Comparison of ENCODE assay signal across 8 mouse cellular contexts in genomic region chr14:118774507-118775428, GRCm38 (mm10). TPM values are rescaled to one million over a fixed set of nuclear protein-coding genes. Genes with fewer than 3 reads are reported as not detected.
A peak's percentile ranks its signal among the peaks of the same experiment; 100 is the strongest.
DNase-seq lines count a peak whose midpoint lies in the region; ATAC-seq and TF ChIP-seq lines count a peak whose summit lies in the region.

No protein-coding gene starts in this region.

- 79% methylated on average over 12 of the region's 12 CpGs for WGBS in kidney, postnatal 0 days
- 80% methylated on average over 12 of the region's 12 CpGs for WGBS in stomach, postnatal 0 days
- 61% methylated on average over 12 of the region's 12 CpGs for WGBS in forebrain, embryonic 15.5 days

- H3K27me3 ChIP-seq in kidney, postnatal 0 days (ENCODE audit: insufficient read depth, low read length) = no peaks in the 10 kb centered on the region
- H3K27me3 ChIP-seq in stomach, postnatal 0 days (ENCODE audit: control insufficient read depth, insufficient read depth, low read length) = no peaks in the 10 kb centered on the region
- no peaks in the 10 kb centered on the region for H3K27me3 ChIP-seq in forebrain, embryonic 15.5 days

- H3K4me3 ChIP-seq in kidney, postnatal 0 days (replicated peaks; ENCODE audit: low read depth, low read length) = no peak overlapping the region
- no peak overlapping the region for H3K4me3 ChIP-seq in stomach, postnatal 0 days (ENCODE audit: low read depth, low read length)
- no peak overlapping the region for H3K4me3 ChIP-seq in forebrain, embryonic 15.5 days

- H3K4me2 ChIP-seq in kidney, postnatal 0 days (ENCODE audit: low read length) = no peak overlapping the region
- H3K4me2 ChIP-seq in stomach, postnatal 0 days (replicated peaks; ENCODE audit: low read depth) = no peak overlapping the region
- no peak overlapping the region for H3K4me2 ChIP-seq in forebrain, embryonic 15.5 days (replicated peaks)

- no peaks in the 10 kb centered on the region for H3K36me3 ChIP-seq in kidney, postnatal 0 days (ENCODE audit: insufficient read depth, low read length)
- H3K36me3 ChIP-seq in stomach, postnatal 0 days (ENCODE audit: control insufficient read depth, insufficient read depth, low read length) = no peaks in the 10 kb centered on the region
- no peaks in the 10 kb centered on the region for H3K36me3 ChIP-seq in forebrain, embryonic 15.5 days

- H3K4me1 ChIP-seq in kidney, postnatal 0 days (replicated peaks; ENCODE audit: insufficient read depth, low read length) = no peaks in the 10 kb centered on the region
- H3K4me1 ChIP-seq in stomach, postnatal 0 days (replicated peaks; ENCODE audit: control insufficient read depth, insufficient read depth) = no peaks in the 10 kb centered on the region
- H3K4me1 ChIP-seq in forebrain, embryonic 15.5 days = no peaks in the 10 kb centered on the region

- no peaks in the 10 kb centered on the region for H3K9me3 ChIP-seq in kidney, postnatal 0 days (replicated peaks; ENCODE audit: low read length)
- H3K9me3 ChIP-seq in stomach, postnatal 0 days (ENCODE audit: control insufficient read depth, low read length) = no peaks in the 10 kb centered on the region
- no peaks in the 10 kb centered on the region for H3K9me3 ChIP-seq in forebrain, embryonic 15.5 days

- H3K27ac ChIP-seq in kidney, postnatal 0 days = no peak overlapping the region
- no peak overlapping the region for H3K27ac ChIP-seq in stomach, postnatal 0 days (replicated peaks)
- no peak overlapping the region for H3K27ac ChIP-seq in forebrain, embryonic 15.5 days (replicated peaks)

- DNase-seq in gastrocnemius, postnatal 25 days = peak; percentile 4
- DNase-seq in gastrocnemius, postnatal 36 days = no peak
- peak; percentile 15 for DNase-seq in urinary bladder, postnatal 14 days (ENCODE audit: low spot score)
- DNase-seq in urinary bladder, postnatal 10 days (ENCODE audit: low spot score) = no peak
- no peak for DNase-seq in kidney, postnatal 0 days (ENCODE audit: low spot score)
- DNase-seq in stomach, postnatal 0 days (ENCODE audit: low spot score) = no peak
- no peak for DNase-seq in layer of hippocampus, adult 8-10 months (ENCODE audit: low spot score in 2 of 2)

- 0 out of 2 replicates have a peak, but pooled peaks have one; percentile 44 for ATAC-seq in kidney, postnatal 0 days (replicated peaks; ENCODE audit: low FRiP score, low read depth)
- peak; percentile 35; the same call in 1 of the 2 replicates for ATAC-seq in stomach, postnatal 0 days (ENCODE audit: low FRiP score, low TSS enrichment)
- no peak for ATAC-seq in forebrain, embryonic 15.5 days (replicated peaks)

- intact Hi-C loops in gastrocnemius, postnatal 36 days (cut with DNase I) = loop anchor here (5.0 kb wide), 1 partner anchor 38 kb away; no protein-coding TSS in a partner anchor

- TF ChIP-seq CTCF in kidney, postnatal 0 days (IDR thresholded peaks at IDR 0.05; ENCODE audit: low read depth) = peak; percentile 67
- TF ChIP-seq CTCF in stomach, postnatal 0 days (IDR thresholded peaks at IDR 0.05; ENCODE audit: low read depth) = peak; percentile 66

- H3K9ac ChIP-seq in kidney, postnatal 0 days (ENCODE audit: low read depth, low read length) = no peak overlapping the region
- H3K9ac ChIP-seq in stomach, postnatal 0 days (ENCODE audit: low read length) = no peak overlapping the region
- H3K9ac ChIP-seq in forebrain, embryonic 15.5 days (replicated peaks) = no peak overlapping the region

- TF ChIP-seq EP300 in stomach, postnatal 0 days (optimal IDR thresholded peaks at IDR 0.05) = no peak

RNA-seq across cellular contexts. Expression of gene Cldn10, which starts 12.9 kb away (rescaled TPM):
- not detected for total RNA-seq in gastrocnemius, postnatal 25 days (2021)
- total RNA-seq in gastrocnemius, postnatal 36 days (2021) = not detected
- polyA plus RNA-seq in kidney, postnatal 0 days (2015; fragmentation: Nextera tagmentation; extraction: Ambion mirVana) = 199 and 211 TPM in 2 replicates
- polyA plus RNA-seq in stomach, postnatal 0 days (2015; fragmentation: Nextera tagmentation; extraction: Ambion mirVana) = 8.2 and 8.4 TPM in 2 replicates
- 10 to 100 TPM; 33.3 to 41.9 (median 35.4) TPM for total RNA-seq in layer of hippocampus, adult 8-10 months (2022)
- polyA plus RNA-seq in forebrain, embryonic 15.5 days (2015; fragmentation: Nextera tagmentation; extraction: Ambion mirVana) = 0.93 and 1.4 TPM in 2 replicates

Comparison
In these comparisons a context has a peak if more than half of its experiments do, and no peak if none do; other contexts are left out.
1. DNase-seq: peak in gastrocnemius, postnatal 25 days (single experiment) and urinary bladder, postnatal 14 days (single experiment); none in gastrocnemius, postnatal 36 days (0 of 2), urinary bladder, postnatal 10 days (single experiment), kidney, postnatal 0 days (single experiment), stomach, postnatal 0 days (single experiment) and layer of hippocampus, adult 8-10 months (0 of 2).
2. RNA of gene Cldn10, which starts 12.9 kb away (total RNA-seq): 33.3 to 41.9 TPM in layer of hippocampus, adult 8-10 months; not detected in gastrocnemius, postnatal 36 days and not detected in gastrocnemius, postnatal 25 days; every median in the first group is over 10 times any median in the second.